Comparison of ENCODE assay signal across 9 mouse cellular contexts in the genomic region with DNA sequence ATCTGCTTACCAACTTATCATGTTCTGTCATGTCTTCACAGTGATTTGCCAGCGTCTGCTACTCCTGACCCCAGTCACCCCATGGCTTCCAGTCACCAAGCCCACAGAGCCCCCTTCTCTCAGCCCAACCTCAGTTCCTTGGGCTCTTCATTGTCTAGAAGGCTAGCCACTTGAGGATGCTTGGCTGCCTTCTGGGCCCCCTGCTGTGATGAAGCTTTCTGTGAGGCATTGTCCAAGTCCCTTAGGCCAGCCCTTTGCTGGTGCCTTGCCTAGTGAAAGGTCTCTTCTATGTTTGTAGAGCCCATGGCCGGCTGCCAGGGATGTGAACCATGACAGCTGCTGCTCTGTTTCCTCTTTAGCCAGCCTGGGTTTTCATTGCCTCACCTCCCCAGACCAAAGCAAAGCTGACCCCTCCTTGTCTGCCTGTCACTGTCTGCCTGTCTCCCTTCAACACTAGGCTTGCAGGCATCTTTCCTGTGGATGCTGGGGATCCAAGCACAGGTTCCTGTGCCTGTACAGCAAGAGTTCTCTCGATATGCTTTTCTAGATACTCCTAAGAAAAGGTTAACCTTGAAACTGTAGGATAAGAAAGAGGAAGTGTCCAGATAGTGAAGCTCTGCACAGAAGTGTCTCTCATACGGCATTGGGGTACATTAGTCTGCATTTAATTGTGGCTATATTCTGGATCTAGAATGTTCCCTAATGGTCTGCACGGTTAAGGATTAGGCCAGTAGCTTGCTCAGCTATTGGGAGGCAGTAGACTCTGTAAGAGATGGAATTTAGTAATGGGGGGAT.
DNase-seq lines count a peak whose midpoint lies in the region; ATAC-seq and TF ChIP-seq lines count a peak whose summit lies in the region.
"Had no signal": no experiment of that assay in that cellular context is flagged by ENCODE, and none has a peak within 500 bp of the region (broad histone marks: within the 10 kb centered on the region; RNA-seq: fewer than 3 reads in every experiment).

No protein-coding gene starts in this region.

- H3K27ac ChIP-seq in forebrain, embryonic 14.5 days (ENCODE audit: low read depth, low read length), result no peak overlapping the region
- no peak overlapping the region for H3K27ac ChIP-seq in forebrain, embryonic 12.5 days
- peak overlapping the region; percentile 63 for H3K27ac ChIP-seq in bone marrow, adult 2 months (ENCODE audit: control insufficient read depth, insufficient read depth, low read depth, low read length, poor library complexity)
- no peak overlapping the region for H3K27ac ChIP-seq in hindbrain, embryonic 16.5 days (ENCODE audit: low read depth, low read length)
- peak overlapping the region; percentile 55; the same call in 1 of the 2 replicates for H3K27ac ChIP-seq in liver, embryonic 15.5 days (replicated peaks)
- H3K27ac ChIP-seq: neural tube, embryonic 13.5 days had no signal

- peak; percentile 41 for DNase-seq in forebrain, embryonic 14.5 days (ENCODE audit: low spot score)
- peak; percentile 41 to 71 for DNase-seq in gastrocnemius, adult 8-10 months (ENCODE audit: low spot score in 2 of 2)
- DNase-seq in retina, embryonic 14.5 days (ENCODE audit: low spot score), result peak; percentile 45
- DNase-seq in T-cell, adult 2 months (ENCODE audit: low spot score), result no peak

- WGBS in forebrain, embryonic 14.5 days, result 63% methylated on average over 5 of the region's 5 CpGs
- 66% methylated on average over 5 of the region's 5 CpGs for WGBS in forebrain, embryonic 12.5 days
- 19% methylated on average over 5 of the region's 5 CpGs for WGBS in bone marrow, adult 2 months
- 49% methylated on average over 5 of the region's 5 CpGs for WGBS in hindbrain, embryonic 16.5 days
- WGBS in liver, embryonic 15.5 days (ENCODE audit: insufficient replicate concordance), result 26% methylated on average over 5 of the region's 5 CpGs

- no peaks in the 10 kb centered on the region for H3K4me1 ChIP-seq in forebrain, embryonic 14.5 days (ENCODE audit: control insufficient read depth, insufficient read depth, low read length)
- H3K4me1 ChIP-seq in forebrain, embryonic 12.5 days, result peaks cover 5% of the 10 kb centered on the region
- peaks cover 8% of the 10 kb centered on the region for H3K4me1 ChIP-seq in bone marrow, adult 2 months (ENCODE audit: control insufficient read depth, insufficient read depth, low read length)
- H3K4me1 ChIP-seq in hindbrain, embryonic 16.5 days (ENCODE audit: control insufficient read depth, insufficient read depth, low read depth, low read length), result no peaks in the 10 kb centered on the region
- peaks cover 14% of the 10 kb centered on the region for H3K4me1 ChIP-seq in liver, embryonic 15.5 days (replicated peaks)

- ATAC-seq in forebrain, embryonic 14.5 days, result no peak
- no peak for ATAC-seq in forebrain, embryonic 12.5 days (ENCODE audit: low FRiP score)
- peak; percentile 87 for ATAC-seq in hindbrain, embryonic 16.5 days
- peak; percentile 37; the same call in 1 of the 2 replicates for ATAC-seq in liver, embryonic 15.5 days (ENCODE audit: insufficient read depth)

- no peak overlapping the region for H3K4me2 ChIP-seq in forebrain, embryonic 14.5 days (ENCODE audit: low read length)
- H3K4me2 ChIP-seq in forebrain, embryonic 12.5 days, result no peak overlapping the region
- H3K4me2 ChIP-seq in hindbrain, embryonic 16.5 days (ENCODE audit: low read length), result no peak overlapping the region
- H3K4me2 ChIP-seq in liver, embryonic 15.5 days, result no peak overlapping the region
- H3K4me2 ChIP-seq: neural tube, embryonic 13.5 days had no signal

- H3K27me3 ChIP-seq in forebrain, embryonic 14.5 days (replicated peaks; ENCODE audit: control insufficient read depth, insufficient read depth, low read length), result no peaks in the 10 kb centered on the region
- no peaks in the 10 kb centered on the region for H3K27me3 ChIP-seq in forebrain, embryonic 12.5 days
- no peaks in the 10 kb centered on the region for H3K27me3 ChIP-seq in hindbrain, embryonic 16.5 days (replicated peaks; ENCODE audit: control insufficient read depth, insufficient read depth, low read length)
- H3K27me3 ChIP-seq in liver, embryonic 15.5 days, result no peaks in the 10 kb centered on the region
- H3K27me3 ChIP-seq: neural tube, embryonic 13.5 days had no signal

- TF ChIP-seq CTCF in bone marrow, adult 2 months (IDR thresholded peaks at IDR 0.05; ENCODE audit: control insufficient read depth, insufficient read depth, low read length), result no peak

- H3K4me3 ChIP-seq in forebrain, embryonic 14.5 days (ENCODE audit: low read depth, low read length), result no peak overlapping the region
- no peak overlapping the region for H3K4me3 ChIP-seq in forebrain, embryonic 12.5 days (replicated peaks)
- no peak overlapping the region for H3K4me3 ChIP-seq in bone marrow, adult 2 months (replicated peaks; ENCODE audit: control insufficient read depth, low read depth, low read length)
- no peak overlapping the region for H3K4me3 ChIP-seq in hindbrain, embryonic 16.5 days (ENCODE audit: low read length)
- no peak overlapping the region for H3K4me3 ChIP-seq in liver, embryonic 15.5 days (replicated peaks)
- H3K4me3 ChIP-seq: neural tube, embryonic 13.5 days had no signal

- no peak for TF ChIP-seq POLR2A in bone marrow, adult 2 months (IDR thresholded peaks at IDR 0.05; ENCODE audit: borderline replicate concordance, control insufficient read depth, low read depth, low read length)

- no peak overlapping the region for H3K9ac ChIP-seq in forebrain, embryonic 14.5 days (ENCODE audit: low read length)
- H3K9ac ChIP-seq in forebrain, embryonic 12.5 days, result no peak overlapping the region
- H3K9ac ChIP-seq in hindbrain, embryonic 16.5 days (ENCODE audit: low read depth, low read length), result no peak overlapping the region
- H3K9ac ChIP-seq in liver, embryonic 15.5 days, result no peak overlapping the region
- H3K9ac ChIP-seq: neural tube, embryonic 13.5 days had no signal

- no peaks in the 10 kb centered on the region for H3K9me3 ChIP-seq in forebrain, embryonic 14.5 days (replicated peaks; ENCODE audit: control insufficient read depth, low read length)
- H3K9me3 ChIP-seq in forebrain, embryonic 12.5 days, result no peaks in the 10 kb centered on the region
- no peaks in the 10 kb centered on the region for H3K9me3 ChIP-seq in hindbrain, embryonic 16.5 days (ENCODE audit: control insufficient read depth, low read length)
- H3K9me3 ChIP-seq in liver, embryonic 15.5 days (replicated peaks), result no peaks in the 10 kb centered on the region
- H3K9me3 ChIP-seq: neural tube, embryonic 13.5 days had no signal

- H3K36me3 ChIP-seq in forebrain, embryonic 14.5 days (ENCODE audit: control insufficient read depth, insufficient read depth, low read length), result no peaks in the 10 kb centered on the region
- H3K36me3 ChIP-seq in forebrain, embryonic 12.5 days (replicated peaks), result no peaks in the 10 kb centered on the region
- no peaks in the 10 kb centered on the region for H3K36me3 ChIP-seq in hindbrain, embryonic 16.5 days (ENCODE audit: control insufficient read depth, insufficient read depth, low read length)
- H3K36me3 ChIP-seq in liver, embryonic 15.5 days (replicated peaks), result no peaks in the 10 kb centered on the region
- H3K36me3 ChIP-seq: neural tube, embryonic 13.5 days had no signal

Comparison
In these comparisons a context has a peak if more than half of its experiments do, and no peak if none do; other contexts are left out.
1. ATAC-seq: peak in hindbrain, embryonic 16.5 days (single experiment) and liver, embryonic 15.5 days (single experiment); none in forebrain, embryonic 14.5 days (single experiment) and forebrain, embryonic 12.5 days (single experiment).
2. H3K27ac ChIP-seq: peak in bone marrow, adult 2 months (single experiment) and liver, embryonic 15.5 days (single experiment); none in forebrain, embryonic 14.5 days (single experiment), forebrain, embryonic 12.5 days (single experiment) and hindbrain, embryonic 16.5 days (single experiment).